Mouse (Mus musculus) G1E-ER4 (cell line): Measurements from ENCODE around the gene Esp22. TPM values are rescaled to one million over a fixed set of nuclear protein-coding genes. Genes with fewer than 3 reads are reported as not detected.

Experiments used
- GATA1 ChIP-seq: IDR thresholded peaks from one replicate; pipeline ENCODE4 v1.8.0; 2012; ENCODE audit warnings: low read length, inconsistent platforms
- polyA plus RNA-seq: library from polyadenylated mRNA; stranded (reverse); fragments of >175 nt; gene quantifications from 2 replicates; pipeline ENCODE4 v1.2.3, GENCODE M21; 2012

Gene Esp22
- polyA plus RNA-seq, result not detected in 2 replicates

DNA sequence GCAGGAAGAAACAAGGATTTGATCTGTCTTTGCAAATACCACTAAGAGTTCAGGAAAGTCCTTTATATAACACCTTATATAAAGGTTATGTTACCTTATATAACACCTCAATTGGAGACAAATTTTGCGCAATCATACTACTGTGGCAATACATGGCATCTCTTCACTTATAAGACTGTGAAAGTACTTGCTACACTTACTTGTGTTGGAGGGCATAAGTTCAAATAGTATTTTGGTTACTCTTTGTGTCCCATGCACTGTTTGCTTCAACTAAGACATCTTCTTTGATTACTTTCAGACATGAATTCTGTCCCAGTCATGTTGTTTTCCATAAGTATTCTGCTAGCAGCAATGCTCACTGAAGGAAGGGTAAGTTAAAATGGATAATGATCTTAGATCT, at the start of gene Esp22:
Esp22 (plus strand) TSS at position 301 of the 400 bp plus-strand sequence.
- no peak for TF ChIP-seq GATA1

DNA sequence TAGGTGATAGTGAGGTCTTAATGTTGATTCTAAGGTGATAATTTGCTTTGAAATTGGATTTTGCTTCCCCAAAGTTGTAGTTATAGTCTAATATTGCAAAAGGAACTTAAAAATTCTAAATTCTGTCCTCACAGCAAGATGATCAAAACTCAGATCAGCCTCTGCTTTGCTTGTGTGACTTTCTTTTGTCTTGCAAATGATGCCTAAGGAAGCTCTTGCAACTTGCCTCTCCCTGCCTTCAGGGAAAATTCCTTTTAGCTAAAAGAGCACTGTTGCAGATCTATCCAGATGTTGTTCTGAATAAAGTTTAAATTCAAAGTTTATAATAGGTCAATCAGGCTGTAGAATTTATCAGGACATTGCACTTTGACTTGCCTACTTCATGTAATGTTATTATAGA, 31.5 kb upstream of the Esp22 start:
- TF ChIP-seq GATA1, result no peak

DNA sequence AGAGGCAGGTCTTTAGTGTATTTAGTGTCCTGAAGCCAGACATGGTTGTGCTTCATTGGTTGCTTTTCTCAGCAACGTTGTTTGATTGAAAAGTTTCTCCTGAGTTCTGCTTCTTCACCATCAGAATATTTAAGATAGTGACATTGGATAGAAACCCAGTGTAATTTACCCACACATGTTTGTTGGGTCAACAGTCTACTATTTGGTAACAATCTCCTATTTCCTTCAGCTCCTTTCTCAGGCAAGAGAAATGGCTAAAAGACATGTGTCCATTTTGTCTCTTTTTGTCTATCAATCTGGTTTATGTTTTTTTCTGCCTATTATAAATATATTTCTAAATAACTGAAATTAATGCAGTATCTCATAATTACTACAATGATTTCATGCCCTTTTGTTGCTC, 18.2 kb upstream of the Esp22 start, which contains the start of gene Esp23:
Esp23 (minus strand) TSS at position 101 of the 400 bp plus-strand sequence.
- no peak for TF ChIP-seq GATA1

Other genes with a start within 250 kb of the Esp22 start
- gene Esp24, start 58.6 kb upstream of the Esp22 start, polyA plus RNA-seq, result not detected in 2 replicates
- gene Gm21903, start 52.0 kb upstream of the Esp22 start, polyA plus RNA-seq, result not detected in 2 replicates
- not detected in 2 replicates for gene Esp23, start 18.3 kb upstream of the Esp22 start, polyA plus RNA-seq